Mouse (Mus musculus) bone marrow, adult 2 months (tissue): ENCODE data around the gene Rimbp3.

Experiments used
- CTCF ChIP-seq: fragments of 200-500 bp; IDR thresholded peaks from 2 replicates; pipeline ENCODE4 v1.5.1; 2011; ENCODE audit warnings: low read length, control low read depth; ENCODE audit not compliant: control insufficient read depth, insufficient read depth
- POLR2A ChIP-seq: fragments of 200-500 bp; IDR thresholded peaks from 2 replicates; pipeline ENCODE4 v1.6.1; 2011; ENCODE audit warnings: low read depth, mild to moderate bottlenecking, control low read depth, low read length, borderline replicate concordance; ENCODE audit not compliant: control insufficient read depth

DNA sequence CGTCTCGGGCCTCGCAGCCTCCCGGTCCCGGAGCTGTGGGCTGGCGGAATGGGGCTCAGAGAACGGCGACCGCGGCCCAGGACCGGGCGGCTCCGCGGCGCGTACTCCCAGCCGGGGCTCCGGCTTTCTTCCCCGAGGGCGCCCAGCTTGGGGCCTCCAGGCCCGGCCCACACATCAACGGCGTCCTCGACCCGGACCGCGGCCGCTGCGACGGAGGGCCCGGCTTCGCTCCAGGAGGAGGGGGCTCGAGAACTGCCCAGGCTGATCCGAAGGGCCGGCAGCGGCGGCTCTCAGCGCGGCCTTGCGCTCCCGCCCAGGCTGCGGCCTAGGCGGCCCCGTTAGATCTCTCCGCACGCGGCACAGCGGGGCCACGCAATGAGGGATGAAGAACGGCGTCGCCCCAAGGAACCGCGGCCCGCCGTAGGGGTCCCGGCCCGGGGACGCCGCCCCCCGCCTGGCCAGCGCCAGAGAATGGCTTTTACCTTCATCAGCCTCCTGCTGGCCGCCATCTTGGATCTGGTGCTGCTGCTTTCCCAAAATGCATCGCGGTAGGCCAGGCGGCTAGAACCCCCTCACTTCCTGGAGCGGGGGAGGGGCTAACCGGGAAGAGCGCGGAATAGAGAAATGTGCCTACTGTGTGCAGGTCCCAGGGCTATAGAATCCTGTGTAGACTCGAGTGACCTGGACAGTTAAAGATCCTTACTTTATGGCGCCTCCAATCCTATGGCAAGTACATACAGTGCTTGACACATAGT, 7.3 kb upstream of the Rimbp3 start:
- TF ChIP-seq CTCF: no peak
- peak; percentile 80 for TF ChIP-seq POLR2A
